Mouse (Mus musculus) brain, embryonic 18.5 days (tissue): ENCODE measurements at regions not wholly inside any gene's neighbourhood (a gene's known extent, or its start where the extent isn't known, plus 50 kb on each side); places are given as distances from the start of the nearest gene placed in this dataset.

Source experiments
- DNase-seq: peaks from one replicate; pipeline ENCODE4 v3.0.0-alpha.2; 2012; ENCODE audit warnings: low read depth, low spot score

DNA sequence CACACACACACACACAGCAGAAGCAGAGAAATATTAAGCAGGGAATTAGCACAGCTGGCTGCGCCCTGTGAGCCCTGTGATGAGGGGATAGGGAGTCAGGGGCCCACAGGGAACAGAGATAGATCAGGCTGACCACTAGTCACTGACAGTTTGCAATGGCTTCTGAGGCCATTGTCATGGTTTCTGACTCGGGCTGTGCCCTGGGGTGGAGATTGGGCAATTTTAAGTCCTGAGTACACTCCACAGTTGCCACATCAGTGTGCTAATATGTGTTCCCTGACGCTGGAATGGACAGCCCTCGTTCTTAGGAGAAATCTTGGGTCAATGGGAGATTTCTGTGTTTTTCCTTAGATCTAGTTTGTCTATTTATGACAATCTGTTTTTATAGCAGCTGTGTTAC lies 148.3 kb upstream of the Nectin1 start:
- DNase-seq: no peak

DNA sequence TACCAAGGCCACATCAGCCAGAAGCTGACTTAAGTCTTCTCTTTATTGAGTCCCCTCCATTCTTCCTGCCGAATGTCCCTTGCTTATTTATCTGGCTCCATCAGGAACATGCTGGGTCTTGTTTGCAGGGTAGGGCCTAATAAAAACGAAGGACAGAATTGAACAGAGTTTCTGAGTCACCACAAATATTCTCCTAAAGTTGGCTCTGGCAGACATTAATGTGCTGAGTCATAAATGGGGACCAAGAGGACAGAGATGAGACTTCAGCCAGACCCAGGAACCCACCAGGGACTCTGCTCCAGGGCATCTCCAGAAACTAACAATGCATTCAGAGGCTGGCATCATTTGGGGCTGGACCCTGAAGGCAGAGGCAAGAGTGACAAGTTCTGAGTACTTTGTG lies 143.4 kb upstream of the Nectin1 start:
- no peak for DNase-seq

GRCm38 (mm10) chr9:43617632-43618031 lies 126.2 kb upstream of the Nectin1 start:
- no peak for DNase-seq

GRCm38 (mm10) chr9:43627558-43627957 lies 116.2 kb upstream of the Nectin1 start:
- no peak for DNase-seq

GRCm38 (mm10) chr9:43628786-43629185 lies 115.0 kb upstream of the Nectin1 start:
- DNase-seq: no peak

DNA sequence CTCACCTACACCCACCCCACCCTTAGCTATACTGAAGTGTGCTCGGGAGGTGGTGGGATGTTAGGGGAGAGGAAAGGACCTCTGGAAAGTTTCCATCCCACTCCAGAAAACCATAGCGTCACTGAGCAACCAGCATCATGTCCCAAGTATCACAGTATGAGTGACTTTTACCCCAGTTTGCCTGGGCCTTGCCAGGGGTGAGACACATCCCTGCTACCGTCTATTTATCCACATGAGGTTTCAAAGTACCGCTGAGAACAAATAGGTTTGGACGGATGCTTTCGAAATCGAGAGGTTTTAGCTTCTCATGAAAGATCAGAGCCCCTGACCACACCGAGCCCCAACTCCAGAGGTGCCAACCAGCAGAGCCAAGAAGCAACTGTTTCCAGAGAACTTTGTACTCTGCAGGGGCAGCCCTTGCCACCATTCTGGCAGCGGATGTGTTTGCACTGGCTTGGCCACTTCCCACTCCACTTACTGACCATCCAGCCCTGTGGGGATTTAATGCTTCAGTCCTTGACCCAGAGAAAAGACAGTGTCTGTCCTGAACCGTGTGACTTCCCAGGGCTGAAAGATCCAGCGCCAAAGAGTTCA lies 107.3 kb upstream of the Nectin1 start:
- no peak for DNase-seq

GRCm38 (mm10) chr9:43658186-43658585 lies 85.6 kb upstream of the Nectin1 start:
- no peak for DNase-seq

DNA sequence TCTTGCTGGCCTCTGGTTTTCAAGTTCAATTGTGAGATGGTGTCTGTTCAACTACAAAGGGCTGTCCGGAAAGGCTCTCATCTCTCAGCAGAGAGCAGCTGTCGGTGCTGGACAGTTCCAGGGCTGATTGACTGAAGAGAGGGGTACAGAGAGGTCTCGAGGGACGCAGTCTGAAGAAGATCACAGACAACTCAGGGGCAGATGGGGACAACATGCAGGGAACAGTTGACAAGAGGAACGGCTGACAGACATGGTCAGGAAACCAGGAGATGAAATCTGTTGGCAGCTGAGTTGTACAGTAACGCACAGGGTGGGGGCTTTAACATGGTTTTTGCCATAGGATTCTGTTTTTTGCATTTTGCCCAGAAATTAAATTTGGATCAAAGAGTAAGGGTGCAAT lies 84.5 kb upstream of the Nectin1 start:
- DNase-seq: no peak

- DNase-seq: no peak
Observed at GRCm38 (mm10) chr9:43660151-43660550, 83.6 kb upstream of the Nectin1 start.

DNA sequence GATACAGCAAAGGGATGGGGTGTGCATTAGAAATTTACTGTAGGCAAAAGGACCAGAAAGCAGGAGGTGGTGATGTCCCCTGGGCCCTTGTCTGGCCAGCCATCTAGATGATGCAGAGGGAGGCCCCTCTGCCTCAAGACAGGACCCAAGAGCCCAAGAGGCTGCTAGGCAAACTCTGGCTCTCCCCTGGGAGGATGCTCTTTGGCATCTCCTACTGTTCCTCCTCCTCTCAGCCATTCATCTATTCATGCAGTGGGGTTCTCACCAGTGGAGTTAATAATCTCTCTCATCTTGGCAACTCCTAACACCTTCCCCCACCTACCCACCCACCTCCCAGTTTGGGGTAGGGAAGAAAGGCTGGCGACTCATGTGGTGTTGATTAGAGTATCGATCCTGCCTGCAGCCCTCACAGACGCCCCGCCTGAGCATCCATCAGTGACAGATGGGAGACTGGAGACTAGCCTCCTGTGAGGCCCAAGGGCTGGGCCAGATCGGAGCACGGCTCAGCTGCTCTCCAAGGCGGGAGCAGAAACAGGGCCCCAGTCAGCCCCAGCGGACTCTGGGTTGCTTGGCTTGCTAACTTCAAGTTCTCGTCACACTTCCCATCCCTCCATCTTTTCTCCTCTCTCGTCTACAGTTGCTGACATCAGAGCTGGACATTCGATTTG lies 82.8 kb upstream of the Nectin1 start:
- DNase-seq: no peak

- no peak for DNase-seq
Observed at GRCm38 (mm10) chr9:43661646-43662045, 82.1 kb upstream of the Nectin1 start.

DNA sequence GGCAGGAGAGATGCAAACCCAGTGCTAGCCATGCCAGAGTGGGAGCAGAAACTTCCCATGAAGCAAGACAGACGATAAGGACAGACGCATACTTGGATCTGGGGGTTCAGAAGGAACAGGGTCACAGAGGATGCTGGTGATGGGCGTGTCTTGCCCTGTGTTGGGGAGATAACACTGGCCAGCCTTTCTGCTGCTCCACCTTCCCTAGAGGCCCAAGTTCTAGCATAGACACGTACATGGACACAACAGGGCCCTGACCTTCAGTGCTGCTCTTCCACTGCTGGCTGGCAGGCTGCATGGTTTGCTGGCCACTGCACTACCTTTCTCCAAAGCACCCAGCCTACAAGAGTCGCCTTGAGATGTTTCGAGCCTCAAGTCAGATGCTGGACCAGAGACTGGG lies 76.4 kb upstream of the Nectin1 start:
- DNase-seq: no peak

GRCm38 (mm10) chr9:43667974-43668373 lies 75.8 kb upstream of the Nectin1 start:
- no peak for DNase-seq

DNA sequence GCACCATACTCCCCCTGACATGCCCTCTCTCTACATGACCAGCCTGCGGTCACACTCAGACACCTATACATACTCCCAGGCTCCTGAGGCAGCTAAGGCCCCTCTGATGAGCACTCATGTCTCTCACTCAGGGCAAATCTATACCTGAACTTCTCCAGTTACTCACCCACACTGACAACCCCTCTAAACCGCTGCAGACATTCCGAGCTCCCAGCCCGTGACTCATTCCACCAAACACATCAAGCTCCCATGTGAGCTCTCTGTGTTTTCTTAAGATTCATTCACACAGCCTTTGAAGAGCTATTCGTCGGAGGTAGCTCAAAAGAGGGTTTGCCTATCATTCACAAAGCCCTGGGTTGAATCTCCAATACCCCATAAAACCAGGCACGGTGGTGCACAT lies 75.1 kb upstream of the Nectin1 start:
- no peak for DNase-seq

DNA sequence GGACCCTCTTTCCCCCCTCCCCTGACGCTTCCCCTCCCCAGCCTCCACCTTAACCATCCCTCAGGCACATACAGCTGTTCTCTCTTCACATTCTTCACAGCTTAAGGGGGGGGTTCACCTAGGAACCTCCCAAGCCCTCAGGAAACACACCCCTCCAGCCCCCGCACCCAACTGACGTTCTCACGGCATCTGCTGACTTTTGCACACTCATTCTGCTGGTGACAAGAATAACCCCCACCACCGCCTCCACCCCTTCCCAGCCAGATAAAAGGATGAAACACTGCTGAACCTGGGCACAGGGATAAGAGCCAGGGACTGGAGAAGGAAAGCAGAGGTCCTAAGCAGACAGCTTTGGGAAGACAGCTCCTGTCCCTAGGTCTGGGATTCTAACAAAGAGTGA lies 73.2 kb upstream of the Nectin1 start:
- no peak for DNase-seq

DNA sequence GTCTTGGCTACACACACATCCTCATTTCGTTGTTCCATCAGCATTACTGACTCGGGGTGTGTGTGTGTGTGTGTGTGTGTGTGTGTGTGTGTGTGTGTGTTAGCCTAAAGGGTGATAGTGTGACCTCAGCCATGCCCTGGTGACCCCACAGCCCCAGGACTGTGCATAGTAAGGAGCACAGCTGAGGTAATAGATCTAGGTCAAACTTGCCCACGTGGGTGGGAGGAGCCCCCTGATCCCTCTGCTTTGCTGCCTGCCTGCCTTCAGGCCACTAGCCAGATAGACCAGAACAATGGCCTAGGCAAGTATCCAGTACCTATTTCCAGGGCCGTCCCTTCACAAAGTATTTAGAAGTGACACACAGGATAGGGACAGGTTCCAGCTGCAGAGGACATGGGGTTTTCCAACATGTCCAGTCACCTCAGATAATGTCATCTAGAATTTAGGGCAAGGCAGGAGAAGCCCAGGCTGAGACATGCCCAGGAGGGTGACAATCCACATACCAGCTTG lies 70.6 kb upstream of the Nectin1 start:
- DNase-seq: no peak

GRCm38 (mm10) chr9:43674321-43674720 lies 69.5 kb upstream of the Nectin1 start:
- no peak for DNase-seq

DNA sequence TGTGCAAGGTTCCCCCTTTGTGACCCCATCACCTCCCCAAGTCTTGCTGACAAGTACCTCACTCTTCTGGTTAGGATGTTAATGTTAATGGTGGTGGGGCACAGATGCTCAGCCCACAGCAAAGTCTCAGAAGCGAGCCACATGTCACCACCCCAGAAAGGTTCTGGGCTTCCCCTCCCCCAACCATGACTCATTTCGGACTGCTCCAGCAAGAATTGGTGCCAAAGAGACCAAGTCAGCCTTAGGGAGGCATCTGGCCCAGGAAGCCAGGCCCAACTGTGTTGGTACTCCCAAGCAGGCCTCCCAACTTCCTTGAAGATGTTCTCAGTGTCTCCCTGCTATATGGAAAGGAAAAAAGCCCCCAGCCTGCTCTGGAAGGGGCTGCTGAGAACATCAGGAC lies 67.8 kb upstream of the Nectin1 start:
- no peak for DNase-seq

GRCm38 (mm10) chr9:43679331-43679730 lies 64.5 kb upstream of the Nectin1 start:
- no peak for DNase-seq

DNA sequence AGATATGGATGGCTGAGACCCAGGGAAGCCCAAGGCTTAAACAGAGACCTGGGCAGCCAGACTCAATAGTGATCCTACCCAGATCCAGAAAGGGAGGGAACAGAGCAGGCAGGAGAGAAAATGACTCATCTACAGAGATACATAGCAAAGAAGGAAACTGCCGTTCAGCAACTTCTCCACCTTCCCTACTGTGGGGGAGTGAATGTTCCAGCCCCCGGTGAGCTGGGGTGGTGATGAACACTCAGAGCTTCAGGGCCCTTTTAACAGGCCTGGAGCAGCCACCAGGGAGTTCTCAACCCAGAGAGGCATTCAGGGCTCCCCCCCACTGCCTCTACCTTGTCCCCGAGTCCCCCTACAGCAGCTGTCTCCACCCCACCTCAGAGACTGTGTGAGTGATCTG lies 62.5 kb upstream of the Nectin1 start:
- DNase-seq: no peak

DNA sequence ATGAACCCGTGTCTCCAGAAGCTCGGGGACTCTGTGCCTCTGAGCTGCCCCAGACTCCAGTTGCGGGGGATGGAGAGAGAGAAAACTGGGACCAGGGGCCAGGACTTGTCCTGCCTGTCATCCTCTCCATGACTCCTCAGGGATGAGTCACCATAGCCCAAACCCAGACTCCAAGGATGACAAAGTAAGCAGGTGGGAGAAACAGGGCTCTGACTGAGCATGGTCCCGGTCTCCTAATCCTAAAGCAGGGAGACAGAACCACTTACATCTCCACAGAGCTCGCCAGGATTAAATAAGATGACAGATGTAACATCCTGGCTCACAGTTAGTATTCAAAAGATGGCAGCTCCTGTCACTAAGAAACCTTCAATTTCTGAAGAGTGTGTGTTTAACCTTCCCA lies 61.7 kb upstream of the Nectin1 start:
- DNase-seq: no peak

- no peak for DNase-seq
Observed at GRCm38 (mm10) chr9:43684596-43684995, 59.2 kb upstream of the Nectin1 start.

GRCm38 (mm10) chr9:43692015-43692414 lies 51.8 kb upstream of the Nectin1 start:
- DNase-seq: no peak

DNA sequence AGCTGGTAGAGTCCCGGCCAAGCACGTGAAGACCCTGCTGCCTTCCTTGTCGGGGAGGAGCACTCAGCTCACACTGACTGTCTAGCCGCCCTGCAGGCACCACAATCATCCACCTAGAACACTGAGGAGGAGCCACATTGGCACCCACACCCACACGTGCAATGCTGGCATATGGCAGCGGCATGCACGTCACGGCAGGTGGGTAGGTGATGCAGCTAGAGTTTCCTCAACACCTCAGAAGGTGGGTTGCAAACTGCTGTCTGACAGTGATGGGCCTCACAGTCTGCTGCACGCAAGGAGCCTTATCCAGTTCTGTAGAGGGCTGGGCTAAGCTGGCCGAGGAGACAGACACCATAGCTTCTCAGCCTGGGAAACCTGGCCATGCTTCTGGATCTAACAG lies 51.2 kb upstream of the Nectin1 start:
- no peak for DNase-seq
